Comparison of ENCODE assay signal across 1 mouse cellular context in genomic region chr2:32057794-32058193, GRCm38 (mm10).
TF ChIP-seq lines count a peak whose summit lies in the region.

No protein-coding gene starts in this region.

TF ChIP-seq in MEL, 35 proteins besides CTCF, POLR2A, EP300 and RAD21 (continued from another document):
- no peak for TF ChIP-seq SIN3A (IDR thresholded peaks at IDR 0.05; ENCODE audit: low read length)
- TF ChIP-seq ETS1 (IDR thresholded peaks at IDR 0.05; ENCODE audit: low read depth, low read length): no peak
- no peak for TF ChIP-seq BHLHE40 (IDR thresholded peaks at IDR 0.05; ENCODE audit: borderline replicate concordance, low read depth, low read length)
- TF ChIP-seq ZNF384 (IDR thresholded peaks at IDR 0.05; ENCODE audit: low read depth, low read length): no peak
TF ChIP-seq in MEL: peak in this region for 0.
